Mouse (Mus musculus): Measurements from ENCODE around the gene Tubgcp3. TPM values are rescaled to one million over a fixed set of nuclear protein-coding genes. Genes with fewer than 3 reads are reported as not detected.
A peak's percentile ranks its signal among the peaks of the same experiment; 100 is the strongest.

Tubgcp3 gene
- total and polyA plus RNA-seq, 3 experiments, result 29.7 to 48.7 (median 33.4) TPM

GRCm38 (mm10) chr8:12608810-12609209 is 63.2 kb downstream of the Tubgcp3 start:
- H3K27ac ChIP-seq (ENCODE audit: insufficient read depth, low read depth), result no peak overlapping the region
- TF ChIP-seq MAFK (IDR thresholded peaks at IDR 0.05; ENCODE audit: insufficient replicate concordance, low read length) (no peak), TCF12 (IDR thresholded peaks at IDR 0.05; ENCODE audit: low read depth, low read length) (no peak), NRF1 (IDR thresholded peaks at IDR 0.05; ENCODE audit: low read depth, low read length) (no peak), EP300 (IDR thresholded peaks at IDR 0.05; ENCODE audit: low read length) (no peak), HCFC1 (IDR thresholded peaks at IDR 0.05; ENCODE audit: low read depth, low read length) (no peak), UBTF (IDR thresholded peaks at IDR 0.05; ENCODE audit: low read depth, low read length) (no peak)
- peaks cover 0 to 11% of the 10 kb centered on the region in 2 experiments for H3K36me3 ChIP-seq (replicated peaks in 1 of 2; ENCODE audit: control insufficient read depth in 1 of 2, insufficient read depth in 1 of 2, low read length in 1 of 2)
- no peaks in the 10 kb centered on the region for H3K79me2 ChIP-seq (replicated peaks; ENCODE audit: control insufficient read depth, extremely low read depth, insufficient read depth, poor library complexity, severe bottlenecking)
- H3K4me2 ChIP-seq (ENCODE audit: insufficient read depth, low read depth, poor library complexity, severe bottlenecking), result no peak overlapping the region
- dilution Hi-C loops (cut with MboI; ENCODE audit: extremely low pct_ligation_motif_present, extremely low pct_unique_long_range_greater_than_20kb, low sequenced_read_pairs), result no loop called here
- DNase-seq (ENCODE audit: extremely low read depth), result no peak
- H3K9ac ChIP-seq (ENCODE audit: insufficient read depth, low read depth), result no peak overlapping the region
- in situ Hi-C loops (cut with MboI; ENCODE audit: low pct_ligation_motif_present, low pct_unique_long_range_greater_than_20kb, low sequenced_read_pairs), result loop anchor here (5.0 kb wide), 1 partner anchor 68 kb away; no protein-coding TSS in a partner anchor
- H3K4me1 ChIP-seq (ENCODE audit: control insufficient read depth in 1 of 2, insufficient read depth in 2 of 2), result no peaks in the 10 kb centered on the region
- H3K27me3 ChIP-seq (replicated peaks), result peaks cover 23% of the 10 kb centered on the region
- no peaks in the 10 kb centered on the region for H3K9me3 ChIP-seq (replicated peaks; ENCODE audit: low read length)
- H3K4me3 ChIP-seq (replicated peaks in 1 of 3; ENCODE audit: low read depth in 2 of 3, low read length in 2 of 3, poor library complexity in 1 of 3), result no peak overlapping the region

- no peaks in the 10 kb centered on the region for H3K79me2 ChIP-seq (replicated peaks; ENCODE audit: control insufficient read depth, extremely low read depth, insufficient read depth, poor library complexity, severe bottlenecking)
- no peak overlapping the region for H3K9ac ChIP-seq (ENCODE audit: insufficient read depth, low read depth)
- H3K4me2 ChIP-seq (ENCODE audit: insufficient read depth, low read depth, poor library complexity, severe bottlenecking), result no peak overlapping the region
- in situ Hi-C loops (cut with MboI; ENCODE audit: low pct_ligation_motif_present, low pct_unique_long_range_greater_than_20kb, low sequenced_read_pairs) (loop anchor here (5.0 kb wide), 1 partner anchor 70 kb away; no protein-coding TSS in a partner anchor), dilution Hi-C loops (cut with MboI; ENCODE audit: extremely low pct_ligation_motif_present, extremely low pct_unique_long_range_greater_than_20kb, low sequenced_read_pairs) (no loop called here)
- no peak overlapping the region for H3K27ac ChIP-seq (ENCODE audit: insufficient read depth, low read depth)
- H3K4me1 ChIP-seq (ENCODE audit: control insufficient read depth in 1 of 2, insufficient read depth in 2 of 2), result no peaks in the 10 kb centered on the region
- peaks cover 29% of the 10 kb centered on the region for H3K27me3 ChIP-seq (replicated peaks)
- no peaks in the 10 kb centered on the region for H3K9me3 ChIP-seq (replicated peaks; ENCODE audit: low read length)
- H3K36me3 ChIP-seq (replicated peaks in 1 of 2; ENCODE audit: control insufficient read depth in 1 of 2, insufficient read depth in 1 of 2, low read length in 1 of 2), result peaks cover 0 to 5% of the 10 kb centered on the region in 2 experiments
- H3K4me3 ChIP-seq (replicated peaks in 1 of 3; ENCODE audit: low read depth in 2 of 3, low read length in 2 of 3, poor library complexity in 1 of 3), result no peak overlapping the region
- DNase-seq (ENCODE audit: extremely low read depth), result peak; percentile 81
- peak; percentile 89 to 100 for TF ChIP-seq CTCF (conservative IDR thresholded peaks at IDR 0.05 in 1 of 2, IDR thresholded peaks at IDR 0.05 in 1 of 2; ENCODE audit: low read depth in 2 of 2, low read length in 2 of 2)
- TF ChIP-seq RAD21 (IDR thresholded peaks at IDR 0.05; ENCODE audit: low read depth, low read length), result peak; percentile 94
- TF ChIP-seq ETS1 (conservative IDR thresholded peaks at IDR 0.05; ENCODE audit: low read depth, low read length), result no peak
- TF ChIP-seq NRF1 (IDR thresholded peaks at IDR 0.05; ENCODE audit: low read depth, low read length), result no peak
- TF ChIP-seq NELFE (IDR thresholded peaks at IDR 0.05; ENCODE audit: low read depth, low read length), result peak; percentile 77; the same call in 1 of the 2 replicates
- peak; percentile 47 for TF ChIP-seq ZC3H11A (IDR thresholded peaks at IDR 0.05; ENCODE audit: low read depth, low read length)
- TF ChIP-seq SMC3 (IDR thresholded peaks at IDR 0.05; ENCODE audit: low read depth, low read length), result peak; percentile 95
- TF ChIP-seq POLR2A (IDR thresholded peaks at IDR 0.05; ENCODE audit: low read depth, low read length), result no peak
- TF ChIP-seq TCF12 (IDR thresholded peaks at IDR 0.05; ENCODE audit: low read depth, low read length), result no peak
These were observed 64.8 kb downstream of the Tubgcp3 start for GRCm38 (mm10) chr8:12607223-12607622.

- Histone ChIP-seq H3K4me1 (ENCODE audit: control insufficient read depth in 1 of 2, insufficient read depth in 2 of 2) (no peaks in the 10 kb centered on the region), H3K4me2 (ENCODE audit: insufficient read depth, low read depth, poor library complexity, severe bottlenecking) (no peak overlapping the region), H3K9ac (ENCODE audit: insufficient read depth, low read depth) (no peak overlapping the region), H3K27me3 (replicated peaks) (peaks cover 55% of the 10 kb centered on the region), H3K4me3 (replicated peaks in 1 of 3; ENCODE audit: low read depth in 2 of 3, low read length in 2 of 3, poor library complexity in 1 of 3) (no peak overlapping the region), H3K27ac (ENCODE audit: insufficient read depth, low read depth) (no peak overlapping the region), H3K36me3 (replicated peaks in 1 of 2; ENCODE audit: control insufficient read depth in 1 of 2, insufficient read depth in 1 of 2, low read length in 1 of 2) (no peaks in the 10 kb centered on the region), H3K9me3 (replicated peaks; ENCODE audit: low read length) (peaks cover 4% of the 10 kb centered on the region), H3K79me2 (replicated peaks; ENCODE audit: control insufficient read depth, extremely low read depth, insufficient read depth, poor library complexity, severe bottlenecking) (no peaks in the 10 kb centered on the region)
- TF ChIP-seq NRF1 (IDR thresholded peaks at IDR 0.05; ENCODE audit: low read depth, low read length) (no peak), POLR2A (IDR thresholded peaks at IDR 0.05; ENCODE audit: low read depth, low read length) (no peak), JUND (conservative IDR thresholded peaks at IDR 0.05; ENCODE audit: low read depth, low read length) (no peak), JUN (IDR thresholded peaks at IDR 0.05; ENCODE audit: insufficient read depth, low read depth, low read length) (no peak), CHD1 (IDR thresholded peaks at IDR 0.05; ENCODE audit: low read depth, low read length) (no peak), MAX (IDR thresholded peaks at IDR 0.05; ENCODE audit: low read length) (no peak), CHD2 (IDR thresholded peaks at IDR 0.05; ENCODE audit: low read length) (no peak), RCOR1 (conservative IDR thresholded peaks at IDR 0.05; ENCODE audit: low read depth, low read length) (no peak), CTCF (conservative IDR thresholded peaks at IDR 0.05 in 1 of 2, IDR thresholded peaks at IDR 0.05 in 1 of 2; ENCODE audit: low read depth in 2 of 2, low read length in 2 of 2) (no peak), GABPA (IDR thresholded peaks at IDR 0.05; ENCODE audit: insufficient replicate concordance, low read depth, low read length) (no peak)
- no peak for DNase-seq (ENCODE audit: extremely low read depth)
- dilution Hi-C loops (cut with MboI; ENCODE audit: extremely low pct_ligation_motif_present, extremely low pct_unique_long_range_greater_than_20kb, low sequenced_read_pairs) (no loop called here), in situ Hi-C loops (cut with MboI; ENCODE audit: low pct_ligation_motif_present, low pct_unique_long_range_greater_than_20kb, low sequenced_read_pairs) (no loop called here)
These were observed 88.3 kb downstream of the Tubgcp3 start for GRCm38 (mm10) chr8:12583785-12584184.

Measured in CH12.LX (cell line).